Comparison of ENCODE assay signal across 10 mouse cellular contexts in the genomic region with DNA sequence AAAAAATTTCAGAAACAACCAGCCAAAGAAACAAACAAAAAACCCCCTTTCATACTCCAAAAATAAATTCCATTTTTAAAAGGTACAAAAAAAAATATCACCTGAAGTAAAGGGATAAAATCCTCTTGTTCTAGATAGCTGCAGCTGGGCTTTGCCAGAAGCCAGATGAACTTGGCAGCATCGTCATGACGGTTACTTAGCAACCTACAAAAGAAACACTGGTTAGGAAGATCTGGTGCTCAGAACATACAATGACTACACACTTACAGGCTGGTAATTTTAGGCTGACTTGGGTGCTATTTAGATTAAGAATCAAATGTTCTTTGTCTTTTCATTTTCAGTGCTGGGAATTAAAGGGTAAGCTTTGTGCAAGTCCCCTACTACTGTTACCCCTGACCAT.
DNase-seq lines count a peak whose midpoint lies in the region; ATAC-seq and TF ChIP-seq lines count a peak whose summit lies in the region.
"Had no signal": no experiment of that assay in that cellular context is flagged by ENCODE, and none has a peak within 500 bp of the region (broad histone marks: within the 10 kb centered on the region; RNA-seq: fewer than 3 reads in every experiment).

No protein-coding gene starts in this region.

- no peak overlapping the region for H3K9ac ChIP-seq in heart, embryonic 11.5 days (ENCODE audit: low read depth, low read length)
- H3K9ac ChIP-seq in forebrain, postnatal 0 days: no peak overlapping the region

- H3K27me3 ChIP-seq in heart, embryonic 11.5 days (ENCODE audit: control insufficient read depth, insufficient read depth, low read length): no peaks in the 10 kb centered on the region
- no peaks in the 10 kb centered on the region for H3K27me3 ChIP-seq in forebrain, postnatal 0 days (ENCODE audit: insufficient read depth, low read length)

- no peak for ATAC-seq in heart, embryonic 11.5 days (replicated peaks; ENCODE audit: insufficient number of reproducible peaks, low FRiP score, low TSS enrichment)
- ATAC-seq in forebrain, postnatal 0 days: peak; percentile 82

- peak; percentile 59 to 74 for DNase-seq in heart, adult 18-20 months
- peak; percentile 28 for DNase-seq in Muller cell, postnatal 12 days (ENCODE audit: inconsistent ontology term)
- DNase-seq in forebrain, postnatal 0 days: peak; percentile 74
- DNase-seq in left cerebral cortex, adult 2 months (ENCODE audit: extremely low spot score in 1 of 2, low spot score in 2 of 2): peak in 1 of 2 experiments; percentile 31
- no peak for DNase-seq in c-Kit-positive CD71-positive TER-119-positive erythroid progenitor cells, embryonic 14.5 days (ENCODE audit: low spot score)
- no peak for DNase-seq in embryo, embryonic 9.5 days (ENCODE audit: extremely low spot score)
- DNase-seq in cerebellum, adult 9-10 months: no peak
- DNase-seq: kidney, adult 2 months had no signal

- H3K36me3 ChIP-seq in heart, embryonic 11.5 days (ENCODE audit: control insufficient read depth, insufficient read depth, low read length): peaks cover 10% of the 10 kb centered on the region
- peaks cover 9% of the 10 kb centered on the region; the same call in 1 of the 2 replicates for H3K36me3 ChIP-seq in forebrain, postnatal 0 days (ENCODE audit: insufficient read depth)

- H3K9me3 ChIP-seq in heart, embryonic 11.5 days (replicated peaks; ENCODE audit: control insufficient read depth, low read length): no peaks in the 10 kb centered on the region
- H3K9me3 ChIP-seq in forebrain, postnatal 0 days (ENCODE audit: low read length): no peaks in the 10 kb centered on the region

- intact Hi-C loops in left cerebral cortex, adult 2 months (cut with DNase I): loop anchor here (2.0 to 10.0 kb wide), 5 partner anchors 72 to 1367 kb away; a partner anchor contains a TSS

- H3K27ac ChIP-seq in heart, embryonic 11.5 days (ENCODE audit: low read depth, low read length): no peak overlapping the region
- H3K27ac ChIP-seq in forebrain, postnatal 0 days (ENCODE audit: low read depth, low read length): no peak overlapping the region
- H3K27ac ChIP-seq in left cerebral cortex, adult 2 months: peak overlapping the region; percentile 28; the same call in 1 of the 2 replicates

- H3K4me1 ChIP-seq in heart, embryonic 11.5 days (ENCODE audit: control insufficient read depth, insufficient read depth, low read length): no peaks in the 10 kb centered on the region; the same call in 1 of the 2 replicates
- peaks cover 5% of the 10 kb centered on the region; the same call in 1 of the 2 replicates for H3K4me1 ChIP-seq in forebrain, postnatal 0 days (ENCODE audit: insufficient read depth)

- TF ChIP-seq CTCF in forebrain, postnatal 0 days (IDR thresholded peaks at IDR 0.05; ENCODE audit: low read depth): no peak
- no peak for TF ChIP-seq CTCF in left cerebral cortex, adult 2 months (IDR thresholded peaks at IDR 0.05)

- H3K4me3 ChIP-seq in heart, embryonic 11.5 days (ENCODE audit: low read depth, low read length): no peak overlapping the region
- no peak overlapping the region for H3K4me3 ChIP-seq in forebrain, postnatal 0 days (ENCODE audit: low read depth, low read length)
- H3K4me3 ChIP-seq in left cerebral cortex, adult 2 months: no peak overlapping the region

- 61% methylated on average over 2 of the region's 2 CpGs for WGBS in heart, embryonic 11.5 days (ENCODE audit: insufficient replicate concordance)
- 24% methylated on average over 2 of the region's 2 CpGs for WGBS in forebrain, postnatal 0 days

- no peak overlapping the region for H3K4me2 ChIP-seq in heart, embryonic 11.5 days
- no peak overlapping the region for H3K4me2 ChIP-seq in forebrain, postnatal 0 days (ENCODE audit: low read depth)
- H3K4me2 ChIP-seq: liver, embryonic 11.5 days had no signal

Comparison
In these comparisons a context has a peak if more than half of its experiments do, and no peak if none do; other contexts are left out.
1. DNase-seq: peak in heart, adult 18-20 months (2 of 2), Muller cell, postnatal 12 days (single experiment) and forebrain, postnatal 0 days (single experiment); none in c-Kit-positive CD71-positive TER-119-positive erythroid progenitor cells, embryonic 14.5 days (single experiment), embryo, embryonic 9.5 days (single experiment) and cerebellum, adult 9-10 months (single experiment).